11 mouse cellular contexts compared by ENCODE assay signal in the genomic region with DNA sequence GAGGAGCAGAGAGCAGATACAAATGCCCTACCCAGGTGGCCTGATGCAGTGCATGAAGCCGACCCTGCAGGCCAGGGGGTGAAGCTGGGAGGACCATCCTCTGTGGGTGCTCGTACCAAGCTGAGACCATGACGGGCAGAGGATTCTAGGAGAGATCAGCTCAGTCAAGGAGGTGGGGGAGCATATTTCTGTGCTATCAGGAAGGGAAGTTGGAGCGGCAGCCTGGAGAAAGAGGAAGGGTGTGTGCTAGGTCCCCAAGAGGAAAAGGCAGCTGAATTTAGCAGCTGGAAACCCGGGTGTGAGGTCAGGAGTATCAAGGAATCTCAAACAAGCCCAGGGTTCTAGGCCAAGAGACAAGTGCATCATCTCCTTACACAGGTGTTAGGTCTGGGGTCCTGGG. TPM values are rescaled to one million over a fixed set of nuclear protein-coding genes. Genes with fewer than 3 reads are reported as not detected.
DNase-seq lines count a peak whose midpoint lies in the region; ATAC-seq lines count a peak whose summit lies in the region.
"Had no signal": no experiment of that assay in that cellular context is flagged by ENCODE, and none has a peak within 500 bp of the region (broad histone marks: within the 10 kb centered on the region; RNA-seq: fewer than 3 reads in every experiment).

No protein-coding gene starts in this region.

- H3K9ac ChIP-seq in kidney, embryonic 16.5 days (replicated peaks; ENCODE audit: low read length), result no peak overlapping the region
- H3K9ac ChIP-seq: embryonic facial prominence, embryonic 15.5 days; midbrain, embryonic 12.5 days had no signal

- no peak overlapping the region for H3K4me3 ChIP-seq in kidney, embryonic 16.5 days (ENCODE audit: low read length)
- H3K4me3 ChIP-seq: embryonic facial prominence, embryonic 15.5 days; midbrain, embryonic 12.5 days had no signal

- no peak for ATAC-seq in kidney, embryonic 16.5 days (ENCODE audit: low FRiP score, low TSS enrichment)
- 0 out of 2 replicates have a peak, but pooled peaks have one; percentile 11 for ATAC-seq in monocyte, adult 5-6 weeks (replicated peaks; ENCODE audit: insufficient number of reproducible peaks, low FRiP score, low TSS enrichment, poor library complexity, severe bottlenecking)

- H3K27me3 ChIP-seq in kidney, embryonic 16.5 days (ENCODE audit: insufficient read depth, low read length), result no peaks in the 10 kb centered on the region

- H3K4me2 ChIP-seq in kidney, embryonic 16.5 days (replicated peaks; ENCODE audit: low read depth, low read length), result peak overlapping the region; percentile 88

- peak overlapping the region; percentile 44 for H3K27ac ChIP-seq in kidney, embryonic 16.5 days (ENCODE audit: low read length)
- H3K27ac ChIP-seq: embryonic facial prominence, embryonic 15.5 days; midbrain, embryonic 12.5 days had no signal

- H3K9me3 ChIP-seq in kidney, embryonic 16.5 days (ENCODE audit: low read length), result no peaks in the 10 kb centered on the region
- H3K9me3 ChIP-seq: embryonic facial prominence, embryonic 15.5 days; midbrain, embryonic 12.5 days had no signal

- DNase-seq in kidney, adult 8-10 months, result no peak
- DNase-seq in heart, adult 8-10 months (ENCODE audit: low spot score), result peak; percentile 73
- DNase-seq in kidney, postnatal 10 days, result peak; percentile 46
- DNase-seq in cerebellum, adult 9-10 months, result no peak
- DNase-seq in layer of hippocampus, adult 9-11 months, result no peak
- DNase-seq in gastrocnemius, postnatal 25 days, result no peak
- DNase-seq: adrenal gland, postnatal 36 days had no signal

- no peaks in the 10 kb centered on the region for H3K36me3 ChIP-seq in kidney, embryonic 16.5 days (ENCODE audit: insufficient read depth, low read length)
- H3K36me3 ChIP-seq: embryonic facial prominence, embryonic 15.5 days; midbrain, embryonic 12.5 days had no signal

- WGBS in kidney, embryonic 16.5 days, result 49% methylated on average over 5 of the region's 5 CpGs

- peaks cover 72% of the 10 kb centered on the region for H3K4me1 ChIP-seq in kidney, embryonic 16.5 days (ENCODE audit: insufficient read depth, low read length)

RNA-seq across cellular contexts. Expression of a gene that starts 59.6 kb away (rescaled TPM):
- 29.5 and 33.2 TPM in 2 replicates for polyA plus RNA-seq in kidney, embryonic 16.5 days (2015; fragmentation: Nextera tagmentation; extraction: Ambion mirVana)
- 1 to 10 TPM; 5.4 to 7.2 (median 7.1) TPM for total RNA-seq in heart, adult 8-10 months (2022)
- total RNA-seq in monocyte, adult 5-6 weeks (2017), result 12.6 to 46.5 TPM (median 38.6 TPM) in 3 replicates
- total RNA-seq in gastrocnemius, postnatal 25 days (2021), result 1 to 10 TPM; 5.6 to 7.3 TPM

Comparison
In these comparisons a context has a peak if more than half of its experiments do, and no peak if none do; other contexts are left out.
1. DNase-seq: peak in heart, adult 8-10 months (single experiment) and kidney, postnatal 10 days (single experiment); none in kidney, adult 8-10 months (0 of 2), cerebellum, adult 9-10 months (single experiment), layer of hippocampus, adult 9-11 months (single experiment) and gastrocnemius, postnatal 25 days (single experiment).